Mouse (Mus musculus) cortical plate, adult 2 months (tissue): ENCODE data around the gene Vcam1.

ENCODE experiments used
- CTCF ChIP-seq: fragments of 200-500 bp; IDR thresholded peaks from 2 replicates; pipeline ENCODE4 v1.5.1; 2011; ENCODE audit warnings: mild to moderate bottlenecking, control low read depth, low read length; ENCODE audit not compliant: insufficient read depth; ENCODE audit errors: extremely low read depth
- POLR2A ChIP-seq: fragments of 200-500 bp; IDR thresholded peaks from 2 replicates; pipeline ENCODE4 v1.6.1; 2011; ENCODE audit warnings: mild to moderate bottlenecking, low read length, control low read depth; ENCODE audit not compliant: insufficient read depth; ENCODE audit errors: extremely low read depth

- TF ChIP-seq CTCF, result no peak
- TF ChIP-seq POLR2A, result no peak
These were observed 29.9 kb upstream of the Vcam1 start for GRCm38 (mm10) chr3:116159376-116159775.
